Mouse (Mus musculus): ENCODE data around the gene Spock3.
A peak's percentile ranks its signal among the peaks of the same experiment; 100 is the strongest.
"Not testable (repeated sequence)": the region's sequence is repeated elsewhere in the genome, so short reads cannot be mapped to it uniquely, and the experiment has no call there.

The Spock3 gene

GRCm38 (mm10) chr8:62950709-62951108 is at the start of gene Spock3:
Gene Spock3 (plus strand): TSS chr8:62951009.
- DNase-seq (ENCODE audit: low spot score) = no peak

DNA sequence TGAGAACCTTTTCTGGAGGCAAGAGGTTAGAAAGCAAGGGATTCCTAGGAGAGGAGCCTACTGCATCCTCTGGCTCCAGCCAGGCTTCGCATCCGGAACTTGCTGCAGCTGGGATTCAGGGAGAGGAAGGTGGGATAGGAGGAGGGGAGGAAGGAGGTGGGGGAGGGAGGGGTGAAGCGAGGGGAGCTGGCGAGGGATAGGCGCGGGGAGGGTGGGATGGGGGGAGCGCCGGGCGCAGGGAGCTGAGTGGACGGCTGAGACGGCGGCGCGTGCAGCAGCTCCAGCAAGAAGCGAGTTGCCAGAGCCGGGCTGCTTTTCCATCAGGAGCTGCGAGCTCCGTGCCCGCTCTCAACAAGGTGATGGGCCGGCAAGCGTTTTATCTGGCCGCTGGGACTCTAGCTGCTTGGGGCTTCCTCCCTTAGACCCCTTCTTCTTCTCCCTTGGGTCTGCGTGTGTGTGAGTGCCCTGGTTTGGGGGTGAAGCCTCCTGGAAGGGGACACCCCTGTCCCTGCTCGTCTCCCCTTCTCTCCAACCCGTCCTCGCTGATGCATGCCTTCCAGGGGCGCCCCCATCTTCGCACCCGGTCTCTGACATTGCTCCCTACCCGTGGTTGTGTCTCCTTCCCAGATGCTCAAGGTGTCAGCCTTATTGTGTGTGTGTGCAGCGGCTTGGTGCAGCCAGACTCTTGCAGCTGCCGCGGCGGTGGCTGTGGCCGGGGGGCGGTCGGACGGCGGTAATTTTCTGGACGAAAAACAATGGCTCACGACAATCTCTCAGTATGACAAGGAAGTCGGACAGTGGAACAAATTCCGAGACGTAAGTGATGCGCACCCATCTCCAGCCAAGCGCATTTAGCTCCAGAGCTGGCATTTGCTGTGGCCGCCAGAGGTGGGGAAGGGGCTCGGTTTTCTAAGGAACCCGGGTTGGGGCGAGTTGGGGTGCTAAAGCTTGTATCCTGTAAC is 645 bp downstream of the Spock3 start:
- DNase-seq (ENCODE audit: low spot score) = peak; percentile 9

DNA sequence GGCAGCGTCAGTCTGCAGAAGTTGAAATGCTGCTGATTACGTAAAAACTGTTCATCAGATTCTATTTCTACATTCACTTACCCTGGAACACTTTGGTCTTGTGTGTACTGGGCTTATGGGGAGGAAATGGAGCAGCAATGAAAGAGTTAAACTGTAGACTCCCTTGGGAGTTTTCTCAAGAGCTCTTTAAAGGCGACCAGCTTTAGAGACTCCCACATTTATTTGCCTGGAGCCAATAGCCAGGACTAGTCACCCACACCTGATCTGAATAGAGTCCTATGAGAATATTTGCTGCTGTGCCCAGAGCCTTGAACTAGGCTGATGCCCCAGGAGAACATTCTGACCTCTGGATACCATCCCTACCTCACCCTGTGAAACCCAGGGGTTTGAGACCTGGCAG is 1.7 kb downstream of the Spock3 start:
- DNase-seq (ENCODE audit: low spot score) = no peak

DNA sequence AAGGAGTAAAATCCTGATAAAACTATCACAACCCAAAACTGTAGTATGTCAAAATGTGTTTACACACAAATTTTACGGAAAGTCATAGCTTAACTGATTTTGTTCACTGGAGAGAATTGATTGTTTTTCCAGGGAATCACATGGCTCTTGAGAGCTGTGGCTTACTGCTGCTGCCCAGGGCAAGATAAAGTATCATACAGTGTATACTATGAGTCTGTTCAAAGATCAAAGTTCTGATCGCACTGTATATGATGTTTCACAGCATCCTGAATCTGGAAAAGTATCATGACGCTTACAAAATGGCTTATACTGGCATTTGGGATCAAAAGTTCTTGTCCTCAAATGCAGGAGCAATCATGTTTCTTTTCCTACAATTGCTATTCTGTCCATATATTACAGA is 11.8 kb downstream of the Spock3 start:
- no peak for DNase-seq (ENCODE audit: low spot score)

DNA sequence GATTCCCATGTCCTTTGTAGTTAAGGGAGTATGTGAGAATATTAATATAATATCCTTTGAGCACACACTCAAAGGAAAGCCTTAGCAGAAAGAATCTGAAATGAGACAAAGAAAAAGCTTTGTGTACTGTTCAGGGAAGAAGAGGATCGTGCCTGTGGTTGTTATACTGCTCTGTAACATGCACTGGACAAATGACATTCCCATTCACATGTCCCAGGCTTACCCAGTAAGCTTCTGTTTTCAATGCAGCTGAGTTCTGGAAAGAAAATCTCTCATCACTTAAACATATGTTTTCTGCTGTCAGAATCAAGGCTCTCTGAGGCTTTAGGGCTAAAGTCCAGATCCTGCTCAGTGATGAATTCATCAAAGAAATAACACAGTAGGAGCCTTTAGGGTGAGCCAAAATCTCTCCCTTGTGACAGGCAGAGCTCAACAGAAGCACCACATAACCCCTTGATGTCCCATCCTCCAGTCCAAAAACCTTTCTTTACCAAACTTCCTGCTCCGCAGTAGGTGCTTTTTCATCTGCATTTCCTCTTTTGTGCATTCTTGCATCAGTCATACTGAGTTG is 19.1 kb downstream of the Spock3 start:
- DNase-seq (ENCODE audit: low spot score) = no peak

GRCm38 (mm10) chr8:63088984-63089383 is 138.2 kb downstream of the Spock3 start:
- DNase-seq (ENCODE audit: low spot score) = no peak

GRCm38 (mm10) chr8:63098200-63098599 is 147.4 kb downstream of the Spock3 start:
- no peak for DNase-seq (ENCODE audit: low spot score)

GRCm38 (mm10) chr8:63109761-63110160 is 159.0 kb downstream of the Spock3 start:
- DNase-seq (ENCODE audit: low spot score) = no peak

GRCm38 (mm10) chr8:63112919-63113318 is 162.1 kb downstream of the Spock3 start:
- DNase-seq (ENCODE audit: low spot score) = no peak

- no peak for DNase-seq (ENCODE audit: low spot score)
Observed at GRCm38 (mm10) chr8:63120508-63120907, 169.7 kb downstream of the Spock3 start.

GRCm38 (mm10) chr8:63135406-63135805 is 184.6 kb downstream of the Spock3 start:
- DNase-seq (ENCODE audit: low spot score) = no peak

DNA sequence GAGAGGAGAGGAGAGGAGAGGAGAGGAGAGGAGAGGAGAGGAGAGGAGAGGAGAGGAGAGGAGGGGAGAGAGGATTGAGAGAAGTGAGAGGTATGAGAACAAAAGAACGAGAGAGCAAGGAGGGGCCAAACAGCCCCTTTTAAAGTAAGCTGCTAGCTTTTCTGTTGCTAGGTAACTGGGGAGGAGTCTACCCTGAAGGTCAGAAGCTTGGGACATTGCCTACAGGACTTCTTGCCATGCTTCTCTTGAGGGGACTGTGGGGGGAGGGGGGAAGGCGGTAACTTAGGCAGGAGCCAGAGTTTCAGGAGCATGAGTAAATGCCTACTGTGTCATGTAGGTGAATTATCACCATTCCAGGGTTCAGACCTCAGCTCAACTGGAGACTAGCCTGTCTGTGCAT is 213.1 kb downstream of the Spock3 start:
- not testable (repeated sequence) for DNase-seq (ENCODE audit: low spot score)

DNA sequence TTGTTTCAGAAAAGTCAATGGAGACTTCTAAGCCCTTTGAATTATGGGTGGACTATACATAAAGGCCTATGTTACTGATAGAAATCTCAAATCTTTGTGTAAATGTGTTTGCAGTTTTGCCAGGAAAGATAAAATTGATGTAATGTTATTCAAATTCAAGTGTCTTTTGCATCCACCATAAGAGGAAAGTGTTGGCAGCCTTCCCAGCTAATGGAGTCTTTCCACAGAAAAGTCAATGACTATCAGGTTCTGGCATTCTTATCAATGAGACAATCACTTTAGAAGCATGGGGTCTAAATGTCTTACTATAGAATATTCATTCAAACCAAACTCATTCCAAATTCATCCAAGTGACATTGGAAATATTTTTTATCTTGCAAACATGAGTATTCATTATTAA is 214.5 kb downstream of the Spock3 start:
- no peak for DNase-seq (ENCODE audit: low spot score)

- DNase-seq (ENCODE audit: low spot score) = no peak
Observed at GRCm38 (mm10) chr8:63169956-63170355, 219.1 kb downstream of the Spock3 start.

GRCm38 (mm10) chr8:63181272-63181671 is 230.5 kb downstream of the Spock3 start:
- no peak for DNase-seq (ENCODE audit: low spot score)

GRCm38 (mm10) chr8:63258812-63259385 is 308.1 kb downstream of the Spock3 start:
- DNase-seq (ENCODE audit: low spot score) = no peak

GRCm38 (mm10) chr8:63262516-63262915 is 311.7 kb downstream of the Spock3 start:
- no peak for DNase-seq (ENCODE audit: low spot score)

GRCm38 (mm10) chr8:63335366-63335765 is 384.6 kb downstream of the Spock3 start:
- DNase-seq (ENCODE audit: low spot score) = no peak

GRCm38 (mm10) chr8:63368580-63368979 is 417.8 kb downstream of the Spock3 start:
- DNase-seq (ENCODE audit: low spot score) = no peak

DNA sequence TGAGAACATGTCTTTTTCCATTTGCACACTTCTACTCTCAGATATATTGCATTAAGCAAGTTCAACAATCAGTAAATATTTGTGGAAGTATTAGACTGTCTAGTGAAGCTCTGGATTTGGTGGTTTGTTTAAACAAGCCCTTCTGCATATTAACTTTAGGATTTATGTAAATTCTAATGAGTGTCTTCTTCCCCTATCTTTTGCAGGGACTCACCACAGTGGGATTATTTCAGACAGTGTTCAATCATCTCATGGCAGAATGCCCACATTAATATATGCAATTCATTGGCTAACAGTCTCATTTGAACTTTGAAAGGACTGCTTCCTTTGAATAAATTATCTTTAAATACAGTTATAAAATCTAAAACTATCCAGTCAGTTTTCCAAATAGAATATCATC is 446.9 kb downstream of the Spock3 start:
- DNase-seq (ENCODE audit: low spot score) = no peak

Data from testis, postnatal 14 days (tissue).